Mouse (Mus musculus) neural tube, embryonic 13.5 days (tissue): ENCODE measurements around the gene Map3k14. TPM values are rescaled to one million over a fixed set of nuclear protein-coding genes. Genes with fewer than 3 reads are reported as not detected.

Experiments used
- ATAC-seq: fragments of 200-750 bp; cut with Nextera tagmentation; 2 replicates; pipeline ENCODE4 v1.8.0; 2017; ENCODE audit warnings: low read depth, mild to moderate bottlenecking, moderate TSS enrichment, moderate library complexity
- H3K27ac ChIP-seq: fragments of 300-500 bp; sonication (generic); replicated peaks from 2 replicates; pipeline ENCODE4 v1.5.1; 2015; ENCODE audit warnings: moderate library complexity, mild to moderate bottlenecking, inconsistent platforms
- H3K27me3 ChIP-seq: fragments of 300-500 bp; sonication (generic); 2 replicates; pipeline ENCODE4 v1.6.1; 2015; ENCODE audit warnings: mild to moderate bottlenecking, inconsistent platforms
- H3K36me3 ChIP-seq: fragments of 300-500 bp; sonication (generic); 2 replicates; pipeline ENCODE4 v1.6.1; 2015; ENCODE audit warnings: mild to moderate bottlenecking, inconsistent platforms
- H3K4me1 ChIP-seq: fragments of 300-500 bp; sonication (generic); replicated peaks from 2 replicates; pipeline ENCODE4 v1.6.1; 2015; ENCODE audit warnings: inconsistent platforms
- H3K4me2 ChIP-seq: fragments of 300-500 bp; sonication (generic); 2 replicates; pipeline ENCODE4 v1.6.1; 2015; ENCODE audit warnings: inconsistent platforms, mild to moderate bottlenecking, moderate library complexity
- H3K4me3 ChIP-seq: fragments of 300-500 bp; sonication (generic); 2 replicates; pipeline ENCODE4 v1.5.1; 2015; ENCODE audit warnings: mild to moderate bottlenecking, inconsistent platforms
- H3K9ac ChIP-seq: fragments of 300-500 bp; sonication (generic); 2 replicates; pipeline ENCODE4 v1.6.1; 2015; ENCODE audit warnings: moderate library complexity, mild to moderate bottlenecking, inconsistent platforms
- H3K9me3 ChIP-seq: fragments of 300-500 bp; sonication (generic); 2 replicates; pipeline ENCODE4 v1.6.1; 2016; ENCODE audit warnings: inconsistent platforms
- WGBS: fragments of 180-500 bp; shearing (Covaris S2); methylation state at CpG from one replicate; pipeline ENCODE4 v1.1.7; 2015; 5-methylcytosine and 5-hydroxymethylcytosine counted together
- polyA plus RNA-seq: library from polyadenylated mRNA; unstranded; fragments of >200 nt; fragmentation: Nextera tagmentation; extraction: Ambion mirVana; gene quantifications from 2 replicates; pipeline ENCODE4 v1.2.1, GENCODE M21; 2015

Map3k14 gene
- polyA plus RNA-seq, 1 experiment from 2014 or later, result 4.7 TPM

- Histone ChIP-seq H3K9me3 (no peaks in the 10 kb centered on the region), H3K4me3 (no peak overlapping the region), H3K9ac (no peak overlapping the region), H3K36me3 (peaks cover 38% of the 10 kb centered on the region), H3K27me3 (peaks cover 14% of the 10 kb centered on the region; the same call in 1 of the 2 replicates), H3K4me2 (no peak overlapping the region), H3K4me1 (peaks cover 7% of the 10 kb centered on the region), H3K27ac (no peak overlapping the region)
- WGBS, result 93% methylated on average over 5 of the region's 5 CpGs
- no peak for ATAC-seq
Measured at GRCm38 (mm10) chr11:103219259-103219658, 48.0 kb downstream of the Map3k14 start.

GRCm38 (mm10) chr11:103218517-103218901 is 48.8 kb downstream of the Map3k14 start:
- no peaks in the 10 kb centered on the region for H3K9me3 ChIP-seq
- peaks cover 14% of the 10 kb centered on the region; the same call in 1 of the 2 replicates for H3K27me3 ChIP-seq
- no peak; the same call in 1 of the 2 replicates for ATAC-seq
- peak overlapping the region; percentile 54 for H3K4me3 ChIP-seq
- peak overlapping the region; percentile 99 for H3K4me2 ChIP-seq
- H3K9ac ChIP-seq, result peak overlapping the region; percentile 77
- H3K36me3 ChIP-seq, result peaks cover 32% of the 10 kb centered on the region
- WGBS, result 32% methylated on average over 6 of the region's 6 CpGs
- peaks cover 7% of the 10 kb centered on the region for H3K4me1 ChIP-seq
- peak overlapping the region; percentile 74 for H3K27ac ChIP-seq

- Histone ChIP-seq H3K9me3 (no peaks in the 10 kb centered on the region), H3K27ac (peak within 1 kb of the TSS; percentile 74), H3K9ac (peak within 1 kb of the TSS; percentile 77), H3K27me3 (peaks cover 14% of the 10 kb centered on the region; the same call in 1 of the 2 replicates), H3K4me3 (peak within 1 kb of the TSS; percentile 54), H3K36me3 (peaks cover 27% of the 10 kb centered on the region), H3K4me2 (peak within 1 kb of the TSS; percentile 99), H3K4me1 (peaks cover 7% of the 10 kb centered on the region)
- WGBS, result under 1% methylated on average over 45 of the region's 45 CpGs
- ATAC-seq, result peak; percentile 90
Measured at GRCm38 (mm10) chr11:103217790-103218516, 49.3 kb downstream of the Map3k14 start, which contains the start of gene Spata32. Spata32 (minus strand) TSS chr11:103218432.

- Histone ChIP-seq H3K27ac (no peak overlapping the region), H3K4me3 (no peak overlapping the region), H3K9ac (no peak overlapping the region), H3K36me3 (peaks cover 11% of the 10 kb centered on the region; the same call in 1 of the 2 replicates), H3K27me3 (peaks cover 14% of the 10 kb centered on the region; the same call in 1 of the 2 replicates), H3K4me2 (no peak overlapping the region), H3K9me3 (no peaks in the 10 kb centered on the region), H3K4me1 (peaks cover 7% of the 10 kb centered on the region)
- WGBS, result 87% methylated on average over 1 of the region's 1 CpGs
- no peak for ATAC-seq
Measured at GRCm38 (mm10) chr11:103215355-103215754, 51.9 kb downstream of the Map3k14 start.

- no peak overlapping the region for H3K4me3 ChIP-seq
- no peak overlapping the region for H3K9ac ChIP-seq
- peaks cover 7% of the 10 kb centered on the region for H3K4me1 ChIP-seq
- no peak overlapping the region for H3K4me2 ChIP-seq
- no peaks in the 10 kb centered on the region for H3K9me3 ChIP-seq
- peaks cover 7% of the 10 kb centered on the region; the same call in 1 of the 2 replicates for H3K27me3 ChIP-seq
- no peaks in the 10 kb centered on the region for H3K36me3 ChIP-seq
- ATAC-seq, result no peak
- 85% methylated on average over 5 of the region's 5 CpGs for WGBS
- H3K27ac ChIP-seq, result no peak overlapping the region
Measured at GRCm38 (mm10) chr11:103213712-103214111, 53.6 kb downstream of the Map3k14 start.

- Histone ChIP-seq H3K9ac (no peak overlapping the region), H3K9me3 (no peaks in the 10 kb centered on the region), H3K4me2 (no peak overlapping the region), H3K4me1 (no peaks in the 10 kb centered on the region), H3K27ac (no peak overlapping the region), H3K27me3 (no peaks in the 10 kb centered on the region), H3K36me3 (no peaks in the 10 kb centered on the region), H3K4me3 (no peak overlapping the region)
- ATAC-seq, result no peak
- WGBS, result 78% methylated on average over 8 of the region's 8 CpGs
Measured at GRCm38 (mm10) chr11:103210291-103210690, 57.0 kb downstream of the Map3k14 start.

- no peak within 1 kb of the TSS for H3K4me3 ChIP-seq
- no peaks in the 10 kb centered on the region for H3K9me3 ChIP-seq
- H3K4me1 ChIP-seq, result no peaks in the 10 kb centered on the region
- H3K36me3 ChIP-seq, result no peaks in the 10 kb centered on the region
- H3K4me2 ChIP-seq, result no peak within 1 kb of the TSS
- no peak within 1 kb of the TSS for H3K27ac ChIP-seq
- ATAC-seq, result no peak
- H3K27me3 ChIP-seq, result no peaks in the 10 kb centered on the region
- no peak within 1 kb of the TSS for H3K9ac ChIP-seq
- WGBS, result 87% methylated on average over 3 of the region's 3 CpGs
Measured at GRCm38 (mm10) chr11:103208458-103208857, 58.8 kb downstream of the Map3k14 start, which contains the start of gene 1700023F06Rik. 1700023F06Rik (minus strand) TSS chr11:103208558.

GRCm38 (mm10) chr11:103206203-103206602 is 61.1 kb downstream of the Map3k14 start:
- ATAC-seq, result no peak
- H3K9me3 ChIP-seq, result no peaks in the 10 kb centered on the region

GRCm38 (mm10) chr11:103202376-103202775 is 64.9 kb downstream of the Map3k14 start:
- peaks cover 29% of the 10 kb centered on the region for H3K4me1 ChIP-seq
- H3K36me3 ChIP-seq, result 0 out of 2 replicates have a peak, but pooled peaks cover 2% of the 10 kb centered on the region
- no peaks in the 10 kb centered on the region for H3K9me3 ChIP-seq
- no peak overlapping the region for H3K27ac ChIP-seq
- no peak overlapping the region for H3K9ac ChIP-seq
- no peak for ATAC-seq
- no peak overlapping the region for H3K4me2 ChIP-seq
- peaks cover 48% of the 10 kb centered on the region for H3K27me3 ChIP-seq
- no peak overlapping the region for H3K4me3 ChIP-seq

More at GRCm38 (mm10) chr11:103206203-103206602, 61.1 kb downstream of the Map3k14 start:
- peaks cover 9% of the 10 kb centered on the region for H3K4me1 ChIP-seq
- H3K36me3 ChIP-seq, result no peaks in the 10 kb centered on the region
- no peak overlapping the region for H3K4me3 ChIP-seq
- 86% methylated on average over 6 of the region's 6 CpGs for WGBS
- no peak overlapping the region for H3K27ac ChIP-seq
- H3K9ac ChIP-seq, result no peak overlapping the region
- H3K4me2 ChIP-seq, result no peak overlapping the region
- peaks cover 10% of the 10 kb centered on the region for H3K27me3 ChIP-seq

GRCm38 (mm10) chr11:103201664-103202063 is 65.6 kb downstream of the Map3k14 start:
- Histone ChIP-seq H3K4me1 (peaks cover 29% of the 10 kb centered on the region), H3K4me3 (no peak overlapping the region), H3K27me3 (peaks cover 55% of the 10 kb centered on the region), H3K4me2 (no peak overlapping the region), H3K9ac (no peak overlapping the region), H3K9me3 (no peaks in the 10 kb centered on the region), H3K36me3 (0 out of 2 replicates have a peak, but pooled peaks cover 5% of the 10 kb centered on the region), H3K27ac (no peak overlapping the region)
- ATAC-seq, result 0 out of 2 replicates have a peak, but pooled peaks have one; percentile 24
- WGBS, result 29% methylated on average over 6 of the region's 6 CpGs

- Histone ChIP-seq H3K9me3 (no peaks in the 10 kb centered on the region), H3K36me3 (0 out of 2 replicates have a peak, but pooled peaks cover 5% of the 10 kb centered on the region), H3K9ac (peak overlapping the region; percentile 70), H3K4me1 (peaks cover 29% of the 10 kb centered on the region), H3K4me2 (peak overlapping the region; percentile 78), H3K4me3 (peak overlapping the region; percentile 47), H3K27me3 (peaks cover 80% of the 10 kb centered on the region), H3K27ac (no peak overlapping the region)
- WGBS, result 2% methylated on average over 57 of the region's 59 CpGs
- ATAC-seq, result peak; percentile 76
Measured at GRCm38 (mm10) chr11:103198911-103199803, 68.1 kb downstream of the Map3k14 start.
